Mouse (Mus musculus): ENCODE results near the gene Prdm15. TPM values are rescaled to one million over a fixed set of nuclear protein-coding genes. Genes with fewer than 3 reads are reported as not detected.

Gene Prdm15
- polyA plus RNA-seq, 1 experiment from 2014 or later, result 12.0 TPM

DNA sequence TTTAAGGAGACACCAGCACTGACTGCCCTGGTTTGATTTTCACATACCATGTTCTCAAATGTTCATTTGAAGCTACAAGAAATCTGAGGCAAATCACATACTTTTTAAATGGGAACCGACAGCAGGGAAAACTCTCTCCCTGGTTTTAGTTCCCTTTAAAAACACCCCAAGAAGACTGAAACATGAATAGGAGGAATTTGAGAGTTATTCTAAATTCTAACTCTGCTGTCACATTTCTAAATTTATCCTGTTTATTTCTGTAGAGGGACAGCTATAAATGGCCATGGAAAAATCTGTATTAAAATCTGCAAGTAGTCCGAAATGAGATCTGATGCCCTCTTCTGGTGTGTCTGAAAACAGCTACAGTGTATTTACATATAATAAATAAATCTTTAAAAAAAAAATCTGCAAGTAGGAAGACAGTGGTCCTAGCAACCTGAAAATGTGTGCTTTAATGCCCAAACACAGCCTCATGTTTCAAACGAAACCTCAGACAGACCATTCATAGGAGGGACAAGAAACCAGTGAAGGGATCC, 12.3 kb upstream of the Prdm15 start:
- no peaks in the 10 kb centered on the region for H3K9me3 ChIP-seq
- H3K4me3 ChIP-seq, result no peak overlapping the region
- no peak overlapping the region for H3K4me2 ChIP-seq
- ATAC-seq (ENCODE audit: insufficient number of reproducible peaks, insufficient read depth, low FRiP score, low TSS enrichment, low read depth), result no peak
- H3K36me3 ChIP-seq, result peaks cover 30% of the 10 kb centered on the region
- H3K27ac ChIP-seq, result no peak overlapping the region
- WGBS, result 77% methylated on average over 3 of the region's 3 CpGs
- no peak overlapping the region for H3K9ac ChIP-seq
- no peaks in the 10 kb centered on the region for H3K4me1 ChIP-seq
- no peaks in the 10 kb centered on the region for H3K27me3 ChIP-seq

DNA sequence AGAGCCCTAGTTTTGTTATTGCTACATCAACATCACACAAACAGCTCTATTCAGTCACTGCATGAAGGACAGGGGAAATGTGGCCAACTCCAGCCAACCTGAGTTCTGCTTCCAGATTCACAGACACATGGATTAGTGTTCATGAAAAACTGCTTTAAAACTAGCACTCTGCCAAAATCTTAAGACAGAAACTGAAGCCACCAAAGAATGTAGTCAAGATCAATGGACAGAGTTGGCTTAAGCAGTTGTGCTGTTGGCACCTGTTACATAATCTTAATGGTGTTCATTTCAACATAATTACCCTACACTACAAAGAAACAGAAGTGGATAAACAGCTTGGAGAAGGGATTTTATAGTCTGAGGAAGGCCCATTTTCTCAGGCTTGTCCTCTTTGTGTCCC, 4.4 kb upstream of the Prdm15 start:
- Histone ChIP-seq H3K9ac (no peak overlapping the region), H3K4me1 (peaks cover 6% of the 10 kb centered on the region), H3K36me3 (peaks cover 19% of the 10 kb centered on the region), H3K4me2 (no peak overlapping the region), H3K27me3 (no peaks in the 10 kb centered on the region), H3K27ac (no peak overlapping the region), H3K9me3 (no peaks in the 10 kb centered on the region), H3K4me3 (no peak overlapping the region)
- ATAC-seq (ENCODE audit: insufficient number of reproducible peaks, insufficient read depth, low FRiP score, low TSS enrichment, low read depth), result no peak

DNA sequence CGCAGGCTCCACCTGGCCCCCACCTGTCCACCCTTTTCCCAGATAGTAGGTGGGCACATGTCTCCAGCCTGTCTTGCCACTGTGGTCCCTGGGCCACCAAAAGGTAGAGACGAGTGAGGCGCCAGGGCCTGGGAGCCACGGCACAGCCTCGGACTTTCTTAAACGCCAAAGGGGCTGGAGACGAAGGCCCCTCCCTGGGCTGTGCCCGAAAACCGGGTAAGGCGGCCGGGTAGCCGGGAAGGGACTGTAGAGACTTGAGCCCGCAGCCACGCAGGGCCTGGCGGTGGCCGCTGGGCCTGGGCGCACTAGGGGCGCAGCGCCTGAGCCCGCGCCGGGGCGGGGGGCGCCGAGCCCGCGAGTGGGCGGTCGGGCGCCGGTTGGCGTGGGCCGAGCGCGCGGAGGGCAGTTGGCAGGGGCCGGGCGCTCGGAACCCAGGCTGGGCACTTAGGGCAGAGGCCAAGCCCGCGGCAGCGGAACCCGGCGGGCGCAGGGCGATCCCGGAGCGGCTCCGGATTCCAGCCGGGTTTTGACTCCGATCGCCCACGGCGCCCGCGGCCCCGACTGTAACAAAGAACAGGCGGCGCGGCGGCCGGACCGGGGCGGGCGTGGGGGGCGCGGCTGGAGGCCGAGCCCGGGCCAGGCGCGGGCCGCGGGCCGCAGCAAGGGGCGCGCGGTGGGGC, 449 bp downstream of the Prdm15 start:
- H3K4me3 ChIP-seq, result peak overlapping the region; percentile 89
- H3K36me3 ChIP-seq, result peaks cover 20% of the 10 kb centered on the region
- H3K27me3 ChIP-seq, result no peaks in the 10 kb centered on the region
- no peaks in the 10 kb centered on the region for H3K9me3 ChIP-seq
- H3K4me1 ChIP-seq, result peaks cover 16% of the 10 kb centered on the region
- H3K4me2 ChIP-seq, result peak overlapping the region; percentile 73
- H3K27ac ChIP-seq, result peak overlapping the region; percentile 99
- under 1% methylated on average over 70 of the region's 77 CpGs for WGBS
- H3K9ac ChIP-seq, result peak overlapping the region; percentile 99
- peak; percentile 87 for ATAC-seq (ENCODE audit: insufficient number of reproducible peaks, insufficient read depth, low FRiP score, low TSS enrichment, low read depth)

DNA sequence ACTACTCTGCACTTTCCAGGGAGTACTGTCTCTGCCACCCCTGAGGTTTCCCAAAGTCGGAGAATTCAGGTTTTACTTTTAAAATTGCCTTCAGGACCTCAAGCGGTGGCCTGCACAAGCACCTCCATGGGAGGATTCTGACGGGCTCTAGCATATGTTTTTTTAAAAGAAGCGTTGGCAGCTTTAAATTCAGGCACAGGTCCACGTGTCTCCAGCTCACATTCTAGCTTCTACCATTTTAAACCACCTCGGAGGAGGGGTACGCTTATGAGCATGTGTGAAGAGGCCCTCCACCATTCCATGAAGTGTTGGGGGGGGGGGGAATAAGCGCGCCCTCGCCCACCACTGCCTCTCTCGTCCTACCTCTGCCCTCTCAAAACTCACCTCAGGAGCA, 986 bp downstream of the Prdm15 start:
- peak overlapping the region; percentile 99 for H3K9ac ChIP-seq
- ATAC-seq (ENCODE audit: insufficient number of reproducible peaks, insufficient read depth, low FRiP score, low TSS enrichment, low read depth), result peak; percentile 46
- peak overlapping the region; percentile 73 for H3K4me2 ChIP-seq
- no peaks in the 10 kb centered on the region for H3K27me3 ChIP-seq
- WGBS, result 1% methylated on average over 11 of the region's 11 CpGs
- peaks cover 16% of the 10 kb centered on the region for H3K4me1 ChIP-seq
- H3K9me3 ChIP-seq, result no peaks in the 10 kb centered on the region
- H3K36me3 ChIP-seq, result peaks cover 26% of the 10 kb centered on the region
- peak overlapping the region; percentile 89 for H3K4me3 ChIP-seq
- H3K27ac ChIP-seq, result peak overlapping the region; percentile 99

DNA sequence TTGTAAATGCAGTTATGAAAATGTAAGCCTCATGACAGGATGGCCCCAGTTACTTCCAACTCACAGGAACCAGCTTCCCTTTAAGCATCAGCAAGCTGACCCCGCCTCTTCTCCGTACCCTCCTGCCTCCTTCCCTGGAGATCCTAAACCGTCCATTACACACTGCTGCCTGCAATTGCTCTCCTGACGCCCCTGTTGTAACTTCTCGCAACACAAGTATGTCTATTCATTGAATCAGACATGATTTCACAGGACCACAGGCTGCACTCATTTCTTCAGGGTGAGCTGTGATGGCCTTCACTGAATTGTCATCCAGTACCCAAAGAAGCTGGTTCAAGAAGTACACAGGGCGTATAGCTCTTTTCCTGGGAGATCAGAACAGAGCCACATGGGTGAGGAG, 2.8 kb downstream of the Prdm15 start:
- H3K9ac ChIP-seq, result no peak overlapping the region
- H3K4me3 ChIP-seq, result no peak overlapping the region
- WGBS, result 81% methylated on average over 6 of the region's 6 CpGs
- no peak overlapping the region for H3K27ac ChIP-seq
- no peaks in the 10 kb centered on the region for H3K9me3 ChIP-seq
- H3K4me2 ChIP-seq, result no peak overlapping the region
- H3K36me3 ChIP-seq, result peaks cover 30% of the 10 kb centered on the region
- peaks cover 16% of the 10 kb centered on the region for H3K4me1 ChIP-seq
- H3K27me3 ChIP-seq, result no peaks in the 10 kb centered on the region
- ATAC-seq (ENCODE audit: insufficient number of reproducible peaks, insufficient read depth, low FRiP score, low TSS enrichment, low read depth), result no peak

DNA sequence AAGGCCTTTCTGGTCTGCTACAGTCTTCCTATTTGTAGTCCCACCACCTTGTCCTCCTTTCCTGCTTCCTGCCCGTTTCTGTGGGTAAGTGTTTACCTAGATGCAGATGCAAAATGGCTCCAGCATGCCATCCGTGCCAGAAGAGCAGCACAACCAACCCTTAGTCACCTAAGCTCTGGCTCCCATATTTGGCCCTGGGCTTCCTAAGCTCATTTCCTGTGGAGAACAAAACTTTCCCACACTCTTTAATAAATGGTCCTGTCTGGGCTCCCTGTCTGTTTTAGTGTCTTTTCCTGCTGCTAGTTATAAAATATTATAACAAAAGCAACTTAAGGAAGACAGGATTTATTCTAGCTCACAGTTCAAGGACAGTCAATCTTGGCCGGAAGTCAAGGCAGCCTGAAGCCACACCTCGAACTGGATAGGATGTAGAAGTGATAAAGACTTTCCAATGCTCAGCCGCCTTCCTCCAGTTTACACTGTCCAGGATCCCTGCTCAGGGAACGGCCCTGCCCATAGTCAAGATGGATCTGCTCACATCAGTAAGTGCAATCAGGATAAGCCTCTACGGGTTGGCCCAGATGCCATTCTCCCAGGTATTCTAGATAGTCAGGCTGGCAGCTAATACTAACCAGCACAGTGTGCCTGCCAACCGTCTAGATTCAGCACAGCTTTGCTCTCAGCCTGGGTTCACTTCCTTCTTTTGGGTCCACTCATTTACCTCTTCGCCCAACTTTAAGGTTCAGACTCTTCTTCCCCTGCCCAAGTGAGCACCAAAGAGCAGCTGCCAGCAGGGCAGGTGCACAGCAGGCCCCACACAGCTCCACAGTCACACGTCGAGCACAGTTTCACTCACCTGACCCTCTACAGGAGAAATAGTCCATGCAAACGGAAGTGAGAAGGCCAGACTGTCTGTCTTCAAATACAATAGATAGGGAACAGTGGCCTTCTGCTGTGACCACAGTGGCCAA, 6.4 kb downstream of the Prdm15 start:
- peaks cover 46% of the 10 kb centered on the region for H3K36me3 ChIP-seq

DNA sequence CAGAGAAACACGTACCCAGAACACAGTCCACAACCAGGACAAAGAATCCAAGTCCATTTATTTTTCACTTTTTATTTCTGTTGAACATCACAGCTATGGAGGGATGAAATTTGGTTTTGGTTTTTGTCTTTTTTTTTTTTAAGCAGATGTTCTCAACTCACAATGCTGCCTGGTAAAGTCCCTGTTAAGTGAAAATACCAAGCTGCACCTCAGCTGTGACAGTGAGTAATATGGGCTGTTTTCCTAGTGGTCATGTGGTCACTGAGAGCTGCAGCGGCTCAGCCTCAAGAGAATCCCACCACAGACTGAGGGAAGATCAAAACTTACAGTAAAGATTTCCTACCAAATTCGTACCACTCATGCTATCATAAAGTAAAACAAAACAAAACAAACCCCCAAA, 19.5 kb downstream of the Prdm15 start:
- 88% methylated on average over 3 of the region's 3 CpGs for WGBS
- no peak for ATAC-seq (ENCODE audit: insufficient number of reproducible peaks, insufficient read depth, low FRiP score, low TSS enrichment, low read depth)
- Histone ChIP-seq H3K4me1 (no peaks in the 10 kb centered on the region), H3K4me2 (no peak overlapping the region), H3K27me3 (no peaks in the 10 kb centered on the region), H3K36me3 (peaks cover 91% of the 10 kb centered on the region), H3K4me3 (no peak overlapping the region), H3K9me3 (no peaks in the 10 kb centered on the region), H3K27ac (no peak overlapping the region), H3K9ac (no peak overlapping the region)

More for the DNA sequence above, 6.4 kb downstream of the Prdm15 start:
- Histone ChIP-seq H3K9ac (no peak overlapping the region), H3K9me3 (no peaks in the 10 kb centered on the region), H3K4me2 (no peak overlapping the region), H3K27me3 (no peaks in the 10 kb centered on the region), H3K4me3 (no peak overlapping the region), H3K4me1 (peaks cover 6% of the 10 kb centered on the region), H3K27ac (no peak overlapping the region)
- 82% methylated on average over 12 of the region's 12 CpGs for WGBS
- no peak for ATAC-seq (ENCODE audit: insufficient number of reproducible peaks, insufficient read depth, low FRiP score, low TSS enrichment, low read depth)

DNA sequence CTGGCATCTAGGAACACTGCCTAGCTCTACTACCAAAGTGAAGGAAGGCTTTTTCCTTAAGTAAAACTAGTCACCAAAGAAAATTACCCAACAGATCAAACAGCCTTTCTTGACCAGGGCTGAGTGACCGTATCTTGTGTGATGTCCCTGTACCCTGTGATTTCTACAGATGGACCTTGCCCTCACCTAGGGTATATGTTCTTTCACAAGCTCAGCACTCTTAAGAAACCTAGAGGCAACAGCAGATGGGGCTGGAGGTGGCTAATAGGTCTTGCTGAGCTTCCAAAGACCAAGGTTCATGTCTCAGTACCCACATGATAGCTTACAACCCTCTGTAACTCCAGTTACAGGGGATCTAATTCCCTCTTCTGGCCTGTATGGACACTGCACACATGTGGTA, 23.4 kb downstream of the Prdm15 start:
- Histone ChIP-seq H3K9me3 (no peaks in the 10 kb centered on the region), H3K27me3 (no peaks in the 10 kb centered on the region), H3K4me2 (no peak overlapping the region), H3K36me3 (peaks cover 71% of the 10 kb centered on the region), H3K4me3 (no peak overlapping the region), H3K9ac (no peak overlapping the region), H3K4me1 (no peaks in the 10 kb centered on the region), H3K27ac (no peak overlapping the region)
- no peak for ATAC-seq (ENCODE audit: insufficient number of reproducible peaks, insufficient read depth, low FRiP score, low TSS enrichment, low read depth)
- 91% methylated on average over 1 of the region's 1 CpGs for WGBS

DNA sequence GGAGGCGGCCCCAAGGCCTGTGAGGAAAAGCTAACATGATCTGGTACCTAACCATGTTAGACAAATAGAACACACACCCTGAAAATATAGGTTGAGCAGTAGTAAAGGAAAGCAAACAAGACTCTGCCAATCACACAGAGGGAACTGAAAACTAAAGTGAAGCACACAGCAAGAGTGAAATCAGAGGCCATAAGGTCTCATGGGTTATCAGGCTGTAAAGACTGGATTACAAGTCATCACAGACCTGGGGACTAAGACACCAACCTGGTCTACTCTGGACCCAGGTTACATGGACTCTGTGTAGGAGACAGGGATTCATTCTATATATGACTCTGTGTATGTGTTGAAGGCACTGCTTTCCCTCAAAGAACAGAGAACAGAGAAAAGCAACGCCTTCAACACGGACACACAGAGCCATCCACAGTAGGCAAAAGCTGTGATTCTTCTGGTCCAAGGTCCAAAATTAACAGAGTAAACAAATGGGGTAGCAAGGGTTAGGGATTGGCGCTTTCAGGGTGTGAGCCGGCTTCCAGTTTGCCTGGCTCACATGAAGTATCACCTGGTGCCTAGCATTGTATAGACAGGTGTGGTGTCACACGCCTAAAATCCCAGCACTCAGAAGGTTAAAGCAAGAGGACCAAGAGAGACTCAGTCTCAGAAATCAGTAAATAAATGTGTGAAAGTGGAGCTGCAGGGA, 28.2 kb downstream of the Prdm15 start:
- Histone ChIP-seq H3K4me3 (no peak overlapping the region), H3K9me3 (no peaks in the 10 kb centered on the region), H3K36me3 (peaks cover 71% of the 10 kb centered on the region), H3K4me2 (no peak overlapping the region), H3K4me1 (no peaks in the 10 kb centered on the region), H3K9ac (no peak overlapping the region), H3K27me3 (no peaks in the 10 kb centered on the region), H3K27ac (no peak overlapping the region)
- no peak for ATAC-seq (ENCODE audit: insufficient number of reproducible peaks, insufficient read depth, low FRiP score, low TSS enrichment, low read depth)
- WGBS, result 94% methylated on average over 6 of the region's 6 CpGs

DNA sequence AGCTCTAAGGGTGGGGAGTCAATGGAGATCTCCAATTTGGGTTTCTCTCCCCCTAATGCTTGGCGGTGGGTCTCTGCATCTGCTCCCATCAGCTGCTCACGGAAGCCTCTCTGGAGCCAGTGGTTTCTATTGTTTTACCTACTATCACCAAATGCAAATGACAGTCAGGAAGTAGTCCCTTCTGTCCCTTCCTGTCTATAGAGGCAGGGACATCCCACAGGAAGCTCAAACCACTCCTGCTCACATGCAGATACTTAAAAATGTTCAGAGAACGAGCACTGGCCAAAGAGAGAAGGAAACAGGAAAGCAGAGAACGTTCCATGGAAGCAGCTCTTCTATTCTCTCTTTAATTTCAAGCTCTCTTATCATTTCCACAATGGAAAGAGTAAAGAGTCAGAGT, 32.1 kb downstream of the Prdm15 start:
- no peak for ATAC-seq (ENCODE audit: insufficient number of reproducible peaks, insufficient read depth, low FRiP score, low TSS enrichment, low read depth)
- WGBS, result 85% methylated on average over 4 of the region's 4 CpGs
- Histone ChIP-seq H3K4me3 (no peak overlapping the region), H3K9ac (no peak overlapping the region), H3K4me1 (no peaks in the 10 kb centered on the region), H3K36me3 (peaks cover 86% of the 10 kb centered on the region), H3K27me3 (no peaks in the 10 kb centered on the region), H3K9me3 (no peaks in the 10 kb centered on the region), H3K4me2 (no peak overlapping the region), H3K27ac (no peak overlapping the region)

DNA sequence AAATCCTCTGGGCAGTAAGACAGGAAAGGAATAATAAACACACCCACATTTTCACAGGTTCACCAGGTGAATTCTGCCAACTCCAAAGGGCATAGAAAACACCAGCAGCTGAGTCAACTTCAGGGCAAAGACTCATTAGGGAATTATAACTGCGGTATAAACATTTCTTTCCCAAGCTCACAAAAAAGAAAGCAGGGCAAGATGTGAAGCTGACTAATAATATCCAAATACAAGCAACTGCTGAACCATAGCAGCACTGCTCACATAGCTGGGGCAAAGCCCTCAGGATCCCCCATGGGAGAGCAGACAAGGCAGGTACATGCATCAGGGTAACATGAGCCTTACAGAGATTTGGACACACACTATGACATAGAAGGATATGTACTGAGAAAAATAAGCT, 34.2 kb downstream of the Prdm15 start:
- Histone ChIP-seq H3K27me3 (no peaks in the 10 kb centered on the region), H3K27ac (no peak overlapping the region), H3K9me3 (no peaks in the 10 kb centered on the region), H3K36me3 (peaks cover 93% of the 10 kb centered on the region), H3K9ac (no peak overlapping the region), H3K4me1 (no peaks in the 10 kb centered on the region), H3K4me2 (no peak overlapping the region), H3K4me3 (no peak overlapping the region)
- no peak for ATAC-seq (ENCODE audit: insufficient number of reproducible peaks, insufficient read depth, low FRiP score, low TSS enrichment, low read depth)
- WGBS, result 94% methylated on average over 1 of the region's 1 CpGs
